Mouse (Mus musculus): ENCODE measurements at regions not wholly inside any gene's neighbourhood (a gene's known extent, or its start where the extent isn't known, plus 50 kb on each side); places are given as distances from the start of the nearest gene placed in this dataset.

GRCm38 (mm10) chr6:147199955-147200354, 64.0 kb downstream of the Pthlh start:
- DNase-seq, result peak; percentile 13 to 20

- no peak for DNase-seq
Observed at GRCm38 (mm10) chr6:147199411-147199810, 64.6 kb downstream of the Pthlh start.

DNA sequence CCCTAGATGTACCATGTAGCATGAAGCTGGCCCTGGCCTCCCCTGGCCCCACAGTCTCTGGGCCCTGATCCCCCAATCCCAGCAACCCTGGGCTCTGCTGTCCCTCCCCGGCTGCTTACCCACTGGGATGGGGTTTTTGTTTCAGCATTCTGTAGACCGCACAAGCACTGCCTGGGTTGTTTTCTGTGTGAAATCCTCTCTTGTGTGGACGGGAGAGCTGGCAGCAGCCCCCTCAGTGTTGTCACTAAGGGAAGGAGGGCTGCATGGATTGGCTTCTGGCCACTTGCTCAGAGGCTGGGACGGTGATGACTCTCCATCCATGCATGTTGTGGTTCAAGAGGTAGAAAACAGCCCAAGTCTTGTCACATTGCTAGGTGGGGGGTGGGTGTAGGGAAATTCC, 67.6 kb downstream of the Pthlh start:
- no peak for DNase-seq

DNA sequence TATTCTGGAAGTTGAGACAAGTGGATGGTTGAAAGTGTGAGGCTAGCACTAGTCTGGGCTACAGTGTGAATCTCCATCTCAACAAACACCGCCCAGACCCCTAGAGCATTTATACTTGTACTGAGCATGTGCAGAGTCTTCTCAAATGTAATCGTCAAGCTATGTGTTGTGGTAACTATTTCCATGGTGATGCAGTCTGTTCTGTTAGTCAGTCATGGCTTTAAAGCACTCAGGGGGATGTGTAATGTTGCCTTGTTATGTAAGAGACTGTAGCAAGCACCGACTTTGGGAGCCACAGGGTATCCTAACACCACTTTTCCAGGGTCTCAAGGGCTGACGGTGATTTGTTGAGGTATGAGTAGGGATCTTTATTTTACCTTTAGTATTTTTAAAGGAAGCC, 68.7 kb downstream of the Pthlh start:
- no peak for DNase-seq

- no peak for DNase-seq
Observed at GRCm38 (mm10) chr6:147187710-147188109, 76.3 kb downstream of the Pthlh start.

DNA sequence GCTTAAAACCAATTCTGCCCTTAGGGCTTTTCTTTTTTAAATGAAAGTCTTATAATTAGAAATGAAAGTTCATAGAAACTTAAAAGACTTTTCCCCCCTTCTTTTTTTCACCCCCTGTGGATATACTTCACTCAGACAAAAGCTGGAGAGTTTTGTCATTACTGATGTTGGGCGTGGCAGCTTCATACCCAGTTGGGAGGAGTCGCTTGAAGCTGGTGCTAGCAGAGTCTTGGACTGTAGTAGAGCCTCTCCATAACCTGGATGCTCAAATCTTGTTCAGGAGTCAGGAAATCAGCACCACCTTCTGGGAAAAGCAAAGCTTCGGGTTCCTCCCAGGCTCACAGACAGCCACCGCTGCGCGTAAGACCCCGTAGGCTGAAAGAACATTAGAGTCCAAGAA, 85.7 kb downstream of the Pthlh start:
- DNase-seq, result no peak

GRCm38 (mm10) chr6:147176176-147176575, 85.0 kb downstream of the Klhl42 start:
- DNase-seq, result no peak
